Mouse (Mus musculus) G1E (cell line): ENCODE data around the gene Ccdc69. TPM values are rescaled to one million over a fixed set of nuclear protein-coding genes. Genes with fewer than 3 reads are reported as not detected.

ENCODE experiments used
- ATAC-seq: 2 replicates; pipeline ENCODE4 v1.8.0; 2016; ENCODE audit warnings: mild to moderate bottlenecking; ENCODE audit not compliant: insufficient number of reproducible peaks, poor library complexity, low FRiP score, severe bottlenecking; ENCODE audit errors: extremely low read depth
- DNase-seq: peaks from one replicate; pipeline ENCODE4 v3.0.0; 2012; ENCODE audit warnings: low spot score
- H3K27me3 ChIP-seq: 2 replicates; pipeline ENCODE4 v1.6.1; 2012; ENCODE audit warnings: mild to moderate bottlenecking, low read length, inconsistent platforms; ENCODE audit not compliant: insufficient read depth
- H3K36me3 ChIP-seq: replicated peaks from 2 replicates; pipeline ENCODE3; 2012; ENCODE audit warnings: mild to moderate bottlenecking, inconsistent platforms
- H3K4me1 ChIP-seq: 2 replicates; pipeline ENCODE4 v1.6.1; 2012; ENCODE audit warnings: low read depth, low read length, inconsistent platforms, mixed read lengths; ENCODE audit not compliant: insufficient read depth
- H3K4me3 ChIP-seq: 2 replicates; pipeline ENCODE4 v1.5.1; 2012; ENCODE audit warnings: low read depth, mild to moderate bottlenecking, inconsistent platforms, low read length, moderate library complexity, mixed read lengths
- H3K9me3 ChIP-seq: replicated peaks from 2 replicates; pipeline ENCODE4 v1.6.1; 2012; ENCODE audit warnings: inconsistent platforms
- CTCF ChIP-seq: IDR thresholded peaks from 2 replicates; pipeline ENCODE4 v1.5.1; 2012; ENCODE audit warnings: low read depth, low read length, inconsistent platforms, mixed read lengths
- GATA1 ChIP-seq: IDR thresholded peaks from 2 replicates; pipeline ENCODE4 v1.6.1; 2012; ENCODE audit warnings: borderline replicate concordance, low read length, inconsistent platforms, mixed read lengths
- GATA2 ChIP-seq: IDR thresholded peaks from 2 replicates; pipeline ENCODE4 v1.6.1; 2012; ENCODE audit warnings: low read depth, low read length, inconsistent platforms, borderline replicate concordance
- POLR2AphosphoS5 ChIP-seq: IDR thresholded peaks from 2 replicates; pipeline ENCODE4 v1.6.1; 2012; ENCODE audit warnings: low read depth, low read length, inconsistent platforms; ENCODE audit not compliant: insufficient replicate concordance
- TAL1 ChIP-seq: conservative IDR thresholded peaks from 2 replicates; pipeline ENCODE4 v1.6.1; 2012; ENCODE audit warnings: low read depth, low read length, inconsistent platforms, mixed read lengths
- polyA plus RNA-seq: library from polyadenylated mRNA; stranded (reverse); fragments of >175 nt; gene quantifications from 2 replicates; pipeline ENCODE4 v1.2.3, GENCODE M21; 2012
- total RNA-seq, 2 experiments: library from RNA; stranded (forward) in 1 of 2; stranded (reverse) in 1 of 2; fragments of 200-1000 nt in 1 of 2; fragments of >200 nt in 1 of 2; fragmentation: Nextera tagmentation in 1 of 2; gene quantifications; 2 replicates each; pipeline ENCODE4 v1.2.3; 2014 to 2017

The Ccdc69 gene
- total and polyA plus RNA-seq, 3 experiments = not detected

- no peak for ATAC-seq
- no peak overlapping the region for H3K4me3 ChIP-seq
- no peak for DNase-seq
- H3K36me3 ChIP-seq = no peaks in the 10 kb centered on the region
- peaks cover 10% of the 10 kb centered on the region for H3K27me3 ChIP-seq
- no peaks in the 10 kb centered on the region for H3K9me3 ChIP-seq
- TF ChIP-seq TAL1 = no peak
- H3K4me1 ChIP-seq = no peaks in the 10 kb centered on the region
Observed at GRCm38 (mm10) chr11:55017201-55017600, 60.7 kb downstream of the Ccdc69 start.

- Histone ChIP-seq H3K9me3 (no peaks in the 10 kb centered on the region), H3K36me3 (no peaks in the 10 kb centered on the region), H3K27me3 (peaks cover 10% of the 10 kb centered on the region), H3K4me3 (no peak overlapping the region), H3K4me1 (no peaks in the 10 kb centered on the region)
- DNase-seq = no peak
- no peak for ATAC-seq
- TF ChIP-seq TAL1 (no peak), GATA1 (no peak), POLR2AphosphoS5 (no peak), CTCF (no peak), GATA2 (no peak)
Observed at GRCm38 (mm10) chr11:55016758-55017157, 61.2 kb downstream of the Ccdc69 start.

DNA sequence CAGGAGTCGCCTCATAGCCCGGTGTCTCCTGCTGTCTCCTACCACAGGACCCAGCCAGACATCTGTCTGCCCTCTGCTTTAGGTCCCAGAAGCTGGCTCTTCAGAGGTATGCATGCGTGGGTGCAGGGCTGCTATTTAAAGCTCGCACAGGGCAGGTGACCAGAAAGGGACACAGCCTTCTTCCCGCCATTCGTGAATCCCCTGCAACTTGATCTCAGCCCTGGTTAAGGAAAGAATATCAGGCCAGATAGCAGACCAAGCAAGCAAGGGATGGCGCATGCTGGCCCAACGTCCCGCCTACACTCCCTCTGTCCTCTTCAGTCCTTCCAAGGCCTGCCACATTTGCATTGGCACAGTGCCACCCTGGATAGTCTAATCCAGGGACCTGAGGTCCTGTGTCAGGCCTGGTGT is 62.1 kb downstream of the Ccdc69 start:
- no peak for ATAC-seq
- no peaks in the 10 kb centered on the region for H3K4me1 ChIP-seq
- no peaks in the 10 kb centered on the region for H3K36me3 ChIP-seq
- no peaks in the 10 kb centered on the region for H3K9me3 ChIP-seq
- no peak for DNase-seq
- TF ChIP-seq GATA1 (no peak), POLR2AphosphoS5 (no peak), TAL1 (no peak), CTCF (no peak), GATA2 (no peak)
- H3K4me3 ChIP-seq = no peak overlapping the region
- peaks cover 10% of the 10 kb centered on the region for H3K27me3 ChIP-seq

- DNase-seq (no peak), ATAC-seq (no peak)
- no peaks in the 10 kb centered on the region for H3K36me3 ChIP-seq
Observed at GRCm38 (mm10) chr11:55015264-55015663, 62.7 kb downstream of the Ccdc69 start.

GRCm38 (mm10) chr11:55013802-55014201 is 64.1 kb downstream of the Ccdc69 start:
- H3K27me3 ChIP-seq = peaks cover 7% of the 10 kb centered on the region
- H3K9me3 ChIP-seq = no peaks in the 10 kb centered on the region
- no peak overlapping the region for H3K4me3 ChIP-seq
- no peaks in the 10 kb centered on the region for H3K36me3 ChIP-seq
- no peak for TF ChIP-seq CTCF
- no peak for TF ChIP-seq GATA1
- no peak for TF ChIP-seq POLR2AphosphoS5
- TF ChIP-seq TAL1 = no peak
- no peak for TF ChIP-seq GATA2
- DNase-seq (no peak), ATAC-seq (no peak)
- no peaks in the 10 kb centered on the region for H3K4me1 ChIP-seq

More at GRCm38 (mm10) chr11:55015264-55015663, 62.7 kb downstream of the Ccdc69 start:
- no peaks in the 10 kb centered on the region for H3K4me1 ChIP-seq
- H3K4me3 ChIP-seq = no peak overlapping the region
- TF ChIP-seq CTCF = no peak
- H3K27me3 ChIP-seq = peaks cover 8% of the 10 kb centered on the region
- no peaks in the 10 kb centered on the region for H3K9me3 ChIP-seq

DNA sequence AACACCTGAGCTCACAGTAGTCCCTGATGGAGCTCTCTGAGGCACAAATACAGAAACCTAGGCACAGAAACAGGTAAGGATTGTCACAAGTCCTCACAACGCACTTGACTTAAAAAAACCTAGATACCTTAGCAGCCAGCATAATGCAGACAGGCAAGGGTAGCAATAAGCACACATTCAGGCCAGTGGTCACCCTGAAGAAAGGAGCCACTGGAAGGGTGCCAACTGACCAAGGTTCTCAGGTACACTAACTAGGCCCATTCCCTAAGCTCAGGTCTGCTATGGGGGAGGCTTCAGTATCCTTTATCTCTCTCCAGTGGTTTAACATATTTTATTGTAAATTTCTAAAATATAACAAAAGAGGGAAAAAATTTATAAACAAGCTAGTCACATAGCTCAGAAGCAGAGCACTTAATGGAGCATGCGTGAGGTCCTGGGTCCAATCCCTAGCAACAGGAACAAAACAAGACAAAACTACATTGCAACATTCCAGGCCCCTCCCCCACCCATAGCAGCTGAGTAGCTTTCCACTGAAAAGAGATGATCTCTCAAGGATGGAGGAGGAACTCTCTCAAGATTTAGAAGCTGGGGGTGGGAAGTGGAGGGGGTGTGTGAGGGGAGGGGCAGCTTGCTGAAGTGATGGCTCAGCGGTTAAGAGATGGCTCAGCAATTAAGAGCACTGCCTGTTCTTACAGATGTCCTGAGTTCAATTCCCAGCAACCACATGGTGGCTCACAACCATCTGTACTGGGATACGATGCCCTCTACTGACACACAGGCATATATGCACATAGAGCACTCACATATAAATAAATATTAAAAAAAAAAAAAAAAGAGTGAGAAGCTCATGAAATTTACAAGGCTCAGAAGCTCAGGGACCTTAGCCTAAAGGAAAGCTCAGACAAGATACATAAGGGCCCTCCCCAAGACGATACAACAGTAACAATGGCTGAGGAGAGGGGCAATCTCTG is 65.1 kb downstream of the Ccdc69 start:
- Histone ChIP-seq H3K36me3 (no peaks in the 10 kb centered on the region), H3K9me3 (no peaks in the 10 kb centered on the region), H3K27me3 (peaks cover 7% of the 10 kb centered on the region), H3K4me1 (no peaks in the 10 kb centered on the region), H3K4me3 (no peak overlapping the region)
- no peak for ATAC-seq
- TF ChIP-seq GATA2 (no peak), TAL1 (no peak), CTCF (no peak), POLR2AphosphoS5 (no peak), GATA1 (no peak)
- DNase-seq = no peak

DNA sequence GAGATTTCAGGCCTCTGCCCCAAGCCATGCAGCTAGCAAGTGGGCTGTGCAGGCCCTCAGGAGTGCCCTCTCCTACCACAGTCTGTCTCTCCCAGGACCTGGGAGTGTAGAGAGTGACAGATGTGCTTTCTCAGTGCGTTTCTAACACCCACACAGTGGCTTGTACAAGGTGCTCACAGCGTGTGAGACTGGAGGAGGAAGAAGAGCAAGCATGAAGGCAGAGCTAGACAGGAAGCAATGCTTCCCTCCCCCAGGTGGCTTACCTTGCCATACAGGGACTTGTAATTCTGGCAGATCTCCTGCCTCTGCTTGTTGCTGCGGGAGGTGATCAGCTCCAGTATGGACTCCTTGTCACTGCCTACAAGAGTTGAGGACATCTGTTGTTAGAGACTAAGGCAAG is 66.5 kb downstream of the Ccdc69 start:
- H3K4me3 ChIP-seq = no peak overlapping the region
- DNase-seq = no peak
- ATAC-seq = no peak
- peaks cover 7% of the 10 kb centered on the region for H3K27me3 ChIP-seq
- no peak for TF ChIP-seq GATA2
- TF ChIP-seq POLR2AphosphoS5 = no peak
- TF ChIP-seq CTCF = no peak
- TF ChIP-seq TAL1 = no peak
- no peak for TF ChIP-seq GATA1
- H3K4me1 ChIP-seq = no peaks in the 10 kb centered on the region
- H3K9me3 ChIP-seq = no peaks in the 10 kb centered on the region
- no peaks in the 10 kb centered on the region for H3K36me3 ChIP-seq
